Mouse (Mus musculus) embryonic facial prominence, embryonic 14.5 days (tissue): Measurements from ENCODE around the gene Enkur. TPM values are rescaled to one million over a fixed set of nuclear protein-coding genes. Genes with fewer than 3 reads are reported as not detected.
"Not testable (repeated sequence)": the region's sequence is repeated elsewhere in the genome, so short reads cannot be mapped to it uniquely, and the experiment has no call there.

Experiments
- ATAC-seq: fragments of 200-750 bp; cut with Nextera tagmentation; 2 replicates; pipeline ENCODE4 v1.8.0; 2017; ENCODE audit warnings: low read depth, moderate number of reproducible peaks, moderate TSS enrichment
- DNase-seq: peaks from one replicate; pipeline ENCODE4 v3.0.0-alpha.2; 2015; ENCODE audit warnings: low spot score
- H3K27ac ChIP-seq: fragments of 300-500 bp; sonication (generic); replicated peaks from 2 replicates; pipeline ENCODE4 v1.5.1; 2014; ENCODE audit warnings: low read depth, mild to moderate bottlenecking, low read length, moderate library complexity
- H3K27me3 ChIP-seq: fragments of 300-500 bp; sonication (generic); replicated peaks from 2 replicates; pipeline ENCODE4 v1.6.1; 2014; ENCODE audit warnings: low read length; ENCODE audit not compliant: control insufficient read depth, insufficient read depth
- H3K36me3 ChIP-seq: fragments of 300-500 bp; sonication (generic); 2 replicates; pipeline ENCODE4 v1.6.1; 2014; ENCODE audit warnings: low read length, mixed read lengths; ENCODE audit not compliant: control insufficient read depth, insufficient read depth
- H3K4me1 ChIP-seq: fragments of 300-500 bp; sonication (generic); 2 replicates; pipeline ENCODE4 v1.6.1; 2014; ENCODE audit warnings: antibody characterized with exemption, low read length; ENCODE audit not compliant: control insufficient read depth, insufficient read depth
- H3K4me2 ChIP-seq: fragments of 300-500 bp; sonication (generic); 2 replicates; pipeline ENCODE4 v1.6.1; 2014; ENCODE audit warnings: low read depth, mild to moderate bottlenecking, low read length, moderate library complexity, mixed read lengths
- H3K4me3 ChIP-seq: fragments of 300-500 bp; sonication (generic); 2 replicates; pipeline ENCODE4 v1.5.1; 2014; ENCODE audit warnings: low read depth, mild to moderate bottlenecking, low read length
- H3K9ac ChIP-seq: fragments of 300-500 bp; sonication (generic); 2 replicates; pipeline ENCODE4 v1.6.1; 2014; ENCODE audit warnings: low read depth, mild to moderate bottlenecking, low read length, moderate library complexity, mixed read lengths
- H3K9me3 ChIP-seq: fragments of 300-500 bp; sonication (generic); 2 replicates; pipeline ENCODE4 v1.6.1; 2016; ENCODE audit warnings: low read length; ENCODE audit not compliant: control insufficient read depth
- WGBS: fragments of 180-500 bp; shearing (Covaris S2); extraction: QIAGEN DNeasy Blood & Tissue Kit; methylation state at CpG from one replicate; pipeline ENCODE4 v1.1.7; 2014; 5-methylcytosine and 5-hydroxymethylcytosine counted together
- polyA plus RNA-seq: library from polyadenylated mRNA; unstranded; fragments of >200 nt; fragmentation: Nextera tagmentation; extraction: Ambion mirVana; gene quantifications from 2 replicates; pipeline ENCODE4 v1.2.1, GENCODE M21; 2014

The Enkur gene
- polyA plus RNA-seq: 1.9 and 3.3 TPM in 2 replicates

DNA sequence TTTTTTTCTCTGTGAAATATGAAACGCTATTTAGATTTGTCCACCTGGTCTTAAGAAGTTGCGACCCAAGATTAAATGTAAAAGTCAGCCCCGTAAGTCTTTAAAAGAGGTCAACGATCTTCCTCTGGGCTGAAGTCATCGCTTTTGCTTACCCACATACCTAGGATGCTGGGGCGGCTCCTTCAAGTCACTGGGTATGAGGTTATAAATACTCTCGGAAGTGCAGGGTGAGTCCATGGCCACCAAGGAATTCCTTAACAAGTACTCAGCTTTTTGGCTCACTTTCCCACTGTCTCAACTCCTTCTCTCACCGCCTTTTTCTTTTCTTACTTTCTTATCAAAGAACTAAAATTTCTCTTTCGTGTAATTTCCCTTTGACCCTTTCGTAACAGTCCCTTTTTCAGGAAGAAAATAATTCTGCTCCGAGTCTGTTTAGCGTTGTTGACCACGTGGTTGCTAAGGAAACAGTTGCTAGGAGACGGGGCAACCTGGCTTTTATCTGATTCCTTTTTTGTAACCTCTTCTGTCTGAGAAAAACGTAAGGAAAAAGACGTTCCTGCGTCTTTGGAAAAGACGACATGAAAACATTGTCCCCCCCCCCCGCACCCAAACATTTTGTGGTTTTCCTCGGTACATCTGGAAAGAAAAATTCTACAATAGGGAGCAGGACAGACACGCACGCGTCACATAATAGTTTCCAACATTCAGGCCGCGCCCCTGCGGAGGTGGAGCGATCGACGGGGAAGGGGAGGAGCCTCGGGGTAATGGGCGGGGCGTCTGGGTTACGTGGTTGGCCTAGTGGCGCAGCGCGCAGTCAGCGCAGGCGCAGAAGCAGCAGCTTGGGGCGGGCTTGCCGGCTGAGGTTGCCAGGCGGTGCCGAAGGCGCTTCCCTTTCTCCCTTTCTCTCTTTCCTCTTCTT is at the start of gene Enkur, which contains the start of gene Thnsl1:
Enkur (minus strand) TSS at position 454 of the 919 bp plus-strand sequence.
Thnsl1 (plus strand) TSS at position 813 of the 919 bp plus-strand sequence.
- 3% methylated on average over 35 of the region's 43 CpGs for WGBS
- peak; percentile 98 for ATAC-seq
- H3K4me3 ChIP-seq: peak within 1 kb of the TSS; percentile 64
- H3K9ac ChIP-seq: peak within 1 kb of the TSS; percentile 66
- peaks cover 4% of the 10 kb centered on the region; the same call in 1 of the 2 replicates for H3K4me1 ChIP-seq
- peak within 1 kb of the TSS; percentile 74 for H3K4me2 ChIP-seq
- peak; percentile 97 for DNase-seq
- peak within 1 kb of the TSS; percentile 80 for H3K27ac ChIP-seq
- no peaks in the 10 kb centered on the region for H3K27me3 ChIP-seq
- no peaks in the 10 kb centered on the region for H3K9me3 ChIP-seq
- no peaks in the 10 kb centered on the region for H3K36me3 ChIP-seq

DNA sequence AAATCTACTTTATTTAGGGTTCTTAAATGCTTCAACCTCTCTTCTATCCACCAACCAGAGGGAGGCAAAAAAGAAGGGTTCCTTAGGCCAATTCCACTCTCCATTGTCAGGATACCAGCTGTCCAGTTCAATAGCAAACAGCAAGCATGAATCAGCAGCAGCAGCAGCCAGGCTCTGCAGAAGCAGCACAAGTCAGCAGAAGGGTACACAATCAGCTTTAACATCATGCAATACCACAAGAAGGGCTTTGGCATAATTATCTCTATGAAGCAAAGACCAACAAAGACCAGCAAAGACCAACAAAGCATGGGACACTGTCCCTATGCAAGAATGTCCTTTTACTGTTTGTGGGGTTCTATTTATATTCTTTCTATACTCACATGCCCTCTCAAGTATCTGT is 49.1 kb upstream of the Enkur start:
- H3K4me3 ChIP-seq: no peak overlapping the region
- no peaks in the 10 kb centered on the region for H3K36me3 ChIP-seq
- no peak for ATAC-seq
- no peak for DNase-seq
- H3K27me3 ChIP-seq: no peaks in the 10 kb centered on the region
- H3K27ac ChIP-seq: no peak overlapping the region
- H3K9ac ChIP-seq: no peak overlapping the region
- H3K9me3 ChIP-seq: no peaks in the 10 kb centered on the region
- H3K4me2 ChIP-seq: no peak overlapping the region
- no peaks in the 10 kb centered on the region for H3K4me1 ChIP-seq

DNA sequence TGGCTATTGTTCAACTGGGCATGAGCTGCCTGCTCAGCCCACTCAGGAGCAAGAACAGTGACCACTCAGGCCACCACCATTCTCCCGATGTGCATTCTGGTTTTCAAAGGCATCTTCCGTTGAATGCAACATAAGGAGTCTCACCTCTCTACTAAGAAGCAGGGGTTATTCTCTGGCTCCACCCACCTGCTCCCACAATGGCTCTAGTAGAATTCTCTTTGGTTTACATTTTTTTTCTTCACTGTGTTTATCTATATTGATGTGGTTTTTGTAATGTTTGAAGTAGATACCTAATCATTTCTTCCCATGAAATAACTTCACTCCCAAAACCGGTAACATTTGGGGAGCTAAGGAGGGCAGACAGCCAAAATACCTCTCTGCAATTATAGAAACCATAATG is 48.5 kb upstream of the Enkur start:
- Histone ChIP-seq H3K36me3 (no peaks in the 10 kb centered on the region), H3K9ac (no peak overlapping the region), H3K4me3 (no peak overlapping the region), H3K4me1 (no peaks in the 10 kb centered on the region), H3K4me2 (no peak overlapping the region), H3K27ac (no peak overlapping the region), H3K9me3 (no peaks in the 10 kb centered on the region), H3K27me3 (no peaks in the 10 kb centered on the region)
- 68% methylated on average over 3 of the region's 3 CpGs for WGBS
- no peak for ATAC-seq
- DNase-seq: no peak

DNA sequence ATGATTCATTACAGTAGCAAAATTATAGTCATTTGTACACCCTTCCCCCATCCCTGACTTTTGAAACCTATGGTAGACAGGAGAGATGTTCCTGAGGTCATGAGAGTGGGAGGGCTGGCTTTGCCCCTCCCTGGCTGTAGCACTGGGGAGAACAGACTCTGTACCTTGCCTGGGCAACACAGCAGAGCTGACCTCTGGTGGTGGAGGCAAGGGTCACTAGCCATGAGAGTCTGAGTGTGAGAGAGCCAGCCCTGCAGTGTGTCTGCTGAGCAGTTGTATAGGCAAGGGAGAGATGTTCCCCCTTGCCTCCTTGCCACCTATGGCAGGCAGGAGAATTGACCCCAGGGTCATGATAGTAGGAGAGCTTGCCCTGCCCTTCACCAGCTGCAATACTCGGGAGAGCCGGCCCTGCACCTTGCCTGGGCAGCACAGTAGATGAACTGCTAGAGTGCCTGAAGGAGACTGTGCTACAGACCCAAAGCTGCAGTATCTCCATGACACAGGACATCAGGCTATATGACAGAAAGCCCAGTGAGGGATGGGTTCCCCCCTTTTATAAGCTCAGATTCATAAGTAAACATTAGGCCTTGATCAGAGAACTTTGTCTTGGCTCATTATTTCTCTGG is 40.4 kb upstream of the Enkur start:
- Histone ChIP-seq H3K4me1 (no peaks in the 10 kb centered on the region), H3K9ac (no peak overlapping the region), H3K4me2 (no peak overlapping the region), H3K9me3 (no peaks in the 10 kb centered on the region), H3K36me3 (no peaks in the 10 kb centered on the region), H3K27me3 (no peaks in the 10 kb centered on the region), H3K27ac (no peak overlapping the region), H3K4me3 (no peak overlapping the region)
- no peak for ATAC-seq
- DNase-seq: no peak
- WGBS: 86% methylated on average over 2 of the region's 2 CpGs

DNA sequence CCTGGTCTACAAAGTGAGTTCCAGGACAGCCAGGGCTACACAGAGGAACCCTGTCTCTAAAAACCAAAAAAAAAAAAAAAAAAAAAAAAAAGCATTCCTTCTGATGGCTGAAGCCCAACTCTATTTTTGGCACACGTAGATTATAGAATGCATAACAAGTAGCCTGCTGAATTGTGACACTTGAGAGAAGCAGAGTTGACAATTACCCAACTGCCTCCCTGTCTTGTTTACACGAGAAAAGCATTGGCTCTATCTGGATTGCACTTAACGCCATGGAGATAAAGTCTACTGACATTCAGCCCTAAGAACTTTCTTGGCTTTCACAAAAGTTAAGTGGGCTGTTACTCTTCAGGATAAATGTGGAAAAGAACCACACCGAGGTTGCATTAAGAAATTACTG is 39.8 kb upstream of the Enkur start:
- H3K27me3 ChIP-seq: no peaks in the 10 kb centered on the region
- ATAC-seq (no peak), DNase-seq (no peak)
- no peaks in the 10 kb centered on the region for H3K4me1 ChIP-seq
- H3K36me3 ChIP-seq: no peaks in the 10 kb centered on the region
- WGBS: 80% methylated on average over 4 of the region's 4 CpGs
- no peak overlapping the region for H3K4me2 ChIP-seq
- H3K9me3 ChIP-seq: no peaks in the 10 kb centered on the region
- H3K27ac ChIP-seq: no peak overlapping the region
- H3K9ac ChIP-seq: no peak overlapping the region
- no peak overlapping the region for H3K4me3 ChIP-seq

DNA sequence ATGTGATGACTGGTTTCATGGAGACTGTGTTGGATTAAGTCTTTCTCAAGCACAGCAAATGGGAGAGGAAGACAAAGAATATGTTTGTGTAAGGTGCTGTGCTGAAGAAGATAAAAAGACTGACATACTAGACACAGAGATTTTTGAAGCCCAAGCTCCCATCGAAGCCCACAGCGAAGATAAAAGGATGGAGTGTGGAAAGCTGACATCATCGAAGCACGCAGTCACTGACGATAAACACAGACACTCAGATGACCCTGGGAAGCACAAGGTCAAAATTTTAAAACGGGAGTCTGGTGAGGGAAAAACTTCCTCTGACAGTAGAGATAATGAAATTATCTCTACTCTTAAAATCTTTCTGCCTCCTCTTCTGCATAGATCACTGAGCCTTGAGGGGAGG is 38.9 kb upstream of the Enkur start:
- 68% methylated on average over 4 of the region's 6 CpGs for WGBS
- H3K4me1 ChIP-seq, H3K4me2 ChIP-seq, H3K4me3 ChIP-seq, H3K9ac ChIP-seq, DNase-seq, H3K27me3 ChIP-seq, ATAC-seq, H3K36me3 ChIP-seq, H3K9me3 ChIP-seq, H3K27ac ChIP-seq: not testable (repeated sequence)

DNA sequence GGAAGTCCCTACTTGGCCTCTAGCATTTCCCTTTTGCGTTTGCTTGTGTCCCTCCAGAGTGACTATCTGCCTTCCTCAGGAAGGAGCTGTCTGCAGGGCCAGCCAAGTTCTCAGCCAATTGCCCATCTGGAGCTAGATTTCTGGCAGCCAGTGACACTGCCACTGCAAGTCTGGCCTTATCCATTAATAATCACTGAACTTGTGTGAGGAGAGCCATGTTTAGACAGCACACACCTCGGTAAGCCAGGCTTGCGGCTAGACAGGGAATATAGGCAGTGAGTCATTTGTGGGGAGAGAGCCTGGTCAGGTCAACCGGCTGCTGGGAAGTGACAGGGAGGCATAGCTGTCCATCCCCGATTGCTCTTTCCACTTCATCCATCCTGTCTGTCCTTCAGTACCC is 31.7 kb upstream of the Enkur start:
- Histone ChIP-seq H3K9ac (no peak overlapping the region), H3K4me2 (no peak overlapping the region), H3K27ac (no peak overlapping the region), H3K4me1 (no peaks in the 10 kb centered on the region), H3K36me3 (no peaks in the 10 kb centered on the region), H3K27me3 (no peaks in the 10 kb centered on the region), H3K9me3 (no peaks in the 10 kb centered on the region), H3K4me3 (no peak overlapping the region)
- 61% methylated on average over 5 of the region's 5 CpGs for WGBS
- DNase-seq: no peak
- ATAC-seq: no peak

DNA sequence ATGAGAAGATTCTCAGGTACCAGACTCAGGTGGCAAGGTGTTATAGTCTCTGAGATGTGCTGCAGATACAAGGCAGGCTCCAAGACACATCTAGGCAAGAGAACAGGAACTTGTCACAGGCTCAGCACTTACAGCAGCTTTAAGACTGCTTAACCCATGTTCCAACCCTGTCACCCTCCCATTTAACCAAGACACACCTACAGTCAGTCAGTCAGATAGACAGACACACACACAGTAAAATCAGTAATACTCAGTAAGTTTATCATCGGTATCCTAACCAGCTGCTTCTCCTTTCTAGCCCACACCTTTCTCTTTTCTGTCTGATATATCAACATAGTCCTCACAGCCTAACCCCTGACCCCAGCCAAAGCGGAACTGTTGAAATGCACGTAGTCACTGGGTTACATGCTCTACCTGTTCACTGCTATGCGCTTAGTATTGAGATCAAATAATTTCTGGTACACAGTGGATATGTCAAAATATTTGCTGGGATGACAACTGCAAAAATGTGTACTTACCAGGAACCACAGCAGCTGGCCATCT is 30.8 kb upstream of the Enkur start:
- no peaks in the 10 kb centered on the region for H3K36me3 ChIP-seq
- no peak for ATAC-seq
- no peak overlapping the region for H3K4me3 ChIP-seq
- peak overlapping the region; percentile 52; the same call in 1 of the 2 replicates for H3K27ac ChIP-seq
- H3K27me3 ChIP-seq: no peaks in the 10 kb centered on the region
- no peak overlapping the region for H3K9ac ChIP-seq
- H3K9me3 ChIP-seq: no peaks in the 10 kb centered on the region
- H3K4me2 ChIP-seq: no peak overlapping the region
- no peaks in the 10 kb centered on the region for H3K4me1 ChIP-seq
- 85% methylated on average over 4 of the region's 4 CpGs for WGBS
- DNase-seq: no peak
